Comparison of ENCODE assay signal across 10 mouse cellular contexts in the genomic region with DNA sequence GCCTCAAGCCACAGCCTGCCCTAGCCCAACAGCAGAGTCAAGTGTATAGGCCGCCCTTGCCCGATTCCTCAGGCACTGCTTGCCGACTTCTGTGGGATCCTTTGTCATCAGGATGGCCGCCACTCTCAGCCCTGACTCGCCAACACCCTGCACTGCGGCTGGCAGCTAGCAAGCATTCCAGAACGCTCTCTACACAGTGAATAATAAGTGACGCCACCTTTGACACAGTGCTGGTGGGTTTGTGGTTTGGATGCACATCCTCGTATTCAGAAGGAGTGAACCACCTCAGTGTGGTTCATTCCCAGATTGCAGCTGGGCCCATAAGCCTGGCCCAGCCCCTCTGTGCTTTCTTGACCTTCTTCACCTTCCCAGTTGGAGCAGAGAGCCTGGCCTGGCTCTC. TPM values are rescaled to one million over a fixed set of nuclear protein-coding genes. Genes with fewer than 3 reads are reported as not detected.
DNase-seq lines count a peak whose midpoint lies in the region; ATAC-seq and TF ChIP-seq lines count a peak whose summit lies in the region.
"Had no signal": no experiment of that assay in that cellular context is flagged by ENCODE, and none has a peak within 500 bp of the region (broad histone marks: within the 10 kb centered on the region; RNA-seq: fewer than 3 reads in every experiment).

No protein-coding gene starts in this region.

- no peaks in the 10 kb centered on the region for H3K27me3 ChIP-seq in cerebellum, adult 2 months (ENCODE audit: control insufficient read depth, insufficient read depth, low read length)
- no peaks in the 10 kb centered on the region for H3K27me3 ChIP-seq in limb, embryonic 12.5 days

- TF ChIP-seq CTCF in cerebellum, adult 2 months (IDR thresholded peaks at IDR 0.05; ENCODE audit: borderline replicate concordance, insufficient read depth, low read depth, low read length) = no peak

- no peak overlapping the region for H3K4me3 ChIP-seq in cerebellum, adult 2 months (replicated peaks; ENCODE audit: insufficient read depth, low read depth, low read length)
- H3K4me3 ChIP-seq in limb, embryonic 12.5 days (replicated peaks) = no peak overlapping the region

- no peak overlapping the region; the same call in 1 of the 2 replicates for H3K9ac ChIP-seq in limb, embryonic 12.5 days (replicated peaks)

- no peaks in the 10 kb centered on the region for H3K9me3 ChIP-seq in limb, embryonic 12.5 days

- intact Hi-C loops in left cerebral cortex, postnatal 25 days (cut with DNase I) = no loop called here

- no peak overlapping the region for H3K4me2 ChIP-seq in limb, embryonic 12.5 days

- no peak for ATAC-seq in limb, embryonic 12.5 days (ENCODE audit: insufficient number of reproducible peaks, insufficient read depth, low FRiP score, low TSS enrichment, low read depth)

- peaks cover 89% of the 10 kb centered on the region for H3K4me1 ChIP-seq in cerebellum, adult 2 months (ENCODE audit: control insufficient read depth, insufficient read depth, low read length)
- H3K4me1 ChIP-seq in limb, embryonic 12.5 days (replicated peaks) = peaks cover 100% of the 10 kb centered on the region

- peaks cover 35% of the 10 kb centered on the region for H3K36me3 ChIP-seq in limb, embryonic 12.5 days

- no peak for DNase-seq in cerebellum, adult 2 months
- DNase-seq in cerebellum, adult 11-12 months = no peak
- DNase-seq in urinary bladder, postnatal 14 days (ENCODE audit: low spot score) = peak; percentile 33
- no peak for DNase-seq in urinary bladder, postnatal 36 days (ENCODE audit: low spot score in 2 of 2)
- no peak for DNase-seq in left cerebral cortex, postnatal 25 days (ENCODE audit: low spot score in 2 of 2)
- no peak for DNase-seq in spleen, postnatal 10 days (ENCODE audit: low spot score in 2 of 2)
- DNase-seq in urinary bladder, adult 18-20 months (ENCODE audit: low spot score in 2 of 2) = no peak
- DNase-seq: layer of hippocampus, adult 9-11 months; right cerebral cortex, postnatal 25 days had no signal

- peak overlapping the region; percentile 49 for H3K27ac ChIP-seq in cerebellum, adult 2 months (ENCODE audit: insufficient read depth, low read length)
- H3K27ac ChIP-seq in limb, embryonic 12.5 days = peak overlapping the region; percentile 37; the same call in 1 of the 2 replicates

- 26% methylated on average over 9 of the region's 9 CpGs for WGBS in cerebellum, adult 2 months
- 81% methylated on average over 9 of the region's 9 CpGs for WGBS in limb, embryonic 12.5 days

- TF ChIP-seq POLR2A in cerebellum, adult 2 months (IDR thresholded peaks at IDR 0.05; ENCODE audit: borderline replicate concordance, insufficient read depth, low read length) = no peak

RNA-seq across cellular contexts. Expression of gene Zmiz1, which starts 17.1 kb away (rescaled TPM):
- 63.7 and 72.5 TPM in 2 replicates for polyA plus RNA-seq in cerebellum, adult 2 months (2012; rRNA removed)
- 53.4 and 57.1 TPM in 2 replicates for polyA plus RNA-seq in limb, embryonic 12.5 days (2016; fragmentation: Nextera tagmentation; extraction: Ambion mirVana)
- 10 to 100 TPM; 85.1 to 95.2 TPM for total RNA-seq in left cerebral cortex, postnatal 25 days (2021)
